Mouse (Mus musculus) Patski (cell line): ENCODE measurements at regions not wholly inside any gene's neighbourhood (a gene's known extent, or its start where the extent isn't known, plus 50 kb on each side); places are given as distances from the start of the nearest gene placed in this dataset.

Experiments
- ATAC-seq: fragments of 100-300 bp; one replicate; pipeline ENCODE4 v1.8.0; 2021
- CTCF ChIA-PET: fragments of 350-600 bp; sonication (Branson Sonifier 250); formaldehyde crosslinking; loops from one replicate; lab custom pipeline; 2022; ENCODE audit warnings: inconsistent platforms; lab: Charles Lee
- POLR2A ChIA-PET: fragments of 350-600 bp; sonication (Branson Sonifier 250); formaldehyde crosslinking; loops from one replicate; lab custom pipeline; 2022; ENCODE audit warnings: antibody characterized with exemption, inconsistent platforms; lab: Charles Lee
- DNase-seq: peaks from one replicate; pipeline ENCODE4 v3.0.0-alpha.2; 2011; ENCODE audit warnings: low read depth, low spot score
- H3K27me3 ChIP-seq: fragments of 371-371 bp; one replicate; pipeline ENCODE4 v1.5.1; 2021
- CTCF ChIP-seq: fragments of 100-300 bp; IDR thresholded peaks from one replicate; pipeline ENCODE4 v1.5.1; 2021
- in situ Hi-C: fragments of 300-500 bp; cut with MboI; formaldehyde crosslinking; loops from 3 replicates; pipeline ENCODE4 v1.11.1; 2018; ENCODE audit warnings: low pct_unique_long_range_greater_than_20kb, mixed read lengths

DNA sequence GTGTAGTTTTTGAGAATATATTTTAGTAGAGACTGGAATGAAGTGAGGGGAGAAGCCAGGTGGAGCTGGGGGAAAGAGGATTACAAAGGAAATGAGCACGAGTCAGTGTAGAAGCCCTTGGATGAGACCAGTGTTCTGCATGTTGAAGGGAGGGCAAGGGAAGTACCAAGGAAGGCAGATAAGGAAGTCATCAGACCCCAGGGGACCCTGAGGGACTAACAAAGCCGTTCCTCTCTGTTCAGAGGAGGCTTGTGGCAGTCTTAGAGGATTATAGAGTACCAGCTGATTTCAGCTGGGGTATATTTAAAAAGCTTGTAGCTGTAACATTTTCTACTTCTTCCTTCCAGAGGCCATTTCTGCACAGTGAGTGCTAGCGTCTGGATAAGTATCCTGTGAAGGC lies 56.7 kb upstream of the Igsf9b start:
- peaks cover 37% of the 10 kb centered on the region for H3K27me3 ChIP-seq
- in situ Hi-C loops: no loop called here
- ATAC-seq (no peak), DNase-seq (no peak)
- no peak for TF ChIP-seq CTCF
- ChIA-PET POLR2A (no interaction called here), CTCF (interaction anchor here (1.7 kb wide), 1 partner anchor 37 kb away, joined by 3 read pairs; no protein-coding TSS in a partner anchor)

DNA sequence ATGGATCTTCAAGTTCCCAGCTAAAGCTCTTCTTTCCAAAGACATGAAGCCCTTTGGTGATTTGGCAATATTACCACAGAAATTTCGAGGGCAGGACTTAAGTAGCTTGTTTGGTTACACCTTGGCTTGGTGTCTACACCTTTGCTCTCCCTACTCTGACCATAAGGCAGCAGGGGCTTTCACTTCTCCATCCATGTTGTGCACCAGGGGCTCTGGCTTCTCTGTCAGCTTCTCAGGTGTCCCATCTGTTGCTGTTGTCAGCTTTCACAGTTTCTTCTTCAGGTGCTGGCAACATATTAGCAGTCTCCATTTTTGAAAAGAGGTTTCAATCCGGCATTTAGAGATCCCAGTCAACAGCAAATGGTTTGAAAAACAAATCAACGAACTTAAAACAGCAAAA lies 58.1 kb upstream of the Igsf9b start:
- ChIA-PET POLR2A (no interaction called here), CTCF (interaction anchor here (1.7 kb wide), 1 partner anchor 36 kb away, joined by 3 read pairs; no protein-coding TSS in a partner anchor)
- ATAC-seq (no peak), DNase-seq (no peak)
- in situ Hi-C loops: no loop called here
- no peak for TF ChIP-seq CTCF
- peaks cover 39% of the 10 kb centered on the region for H3K27me3 ChIP-seq

GRCm38 (mm10) chr9:27240491-27240890 lies 58.5 kb upstream of the Igsf9b start:
- ATAC-seq (no peak), DNase-seq (no peak)
- in situ Hi-C loops: no loop called here
- ChIA-PET POLR2A (no interaction called here), CTCF (no interaction called here)
- peaks cover 35% of the 10 kb centered on the region for H3K27me3 ChIP-seq
- TF ChIP-seq CTCF: no peak

DNA sequence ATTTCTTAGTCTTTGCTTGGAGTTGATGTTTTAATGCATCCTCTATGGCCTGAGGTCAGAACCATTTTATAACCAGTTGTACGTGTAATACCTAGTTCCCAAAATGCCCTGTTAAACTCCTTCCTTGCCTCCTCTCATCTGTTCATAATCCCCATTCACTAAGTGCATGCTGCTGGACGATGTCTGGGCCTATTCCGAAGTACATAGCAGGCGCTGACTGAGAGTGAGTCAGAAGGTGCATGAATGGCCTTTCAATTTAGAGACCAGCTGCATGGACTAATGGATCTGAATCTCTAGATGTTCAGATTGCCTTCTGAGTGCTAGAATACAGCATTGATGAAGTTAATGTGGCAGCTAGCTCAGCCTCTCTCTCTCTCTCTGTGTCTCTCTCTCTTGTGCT lies 66.3 kb upstream of the Igsf9b start:
- TF ChIP-seq CTCF: no peak
- in situ Hi-C loops: no loop called here
- POLR2A ChIA-PET: no interaction called here
- DNase-seq: no peak
- CTCF ChIA-PET: interaction anchor here (1.0 kb wide), 1 partner anchor 11 kb away, joined by 3 read pairs; no protein-coding TSS in a partner anchor
- H3K27me3 ChIP-seq: peaks cover 16% of the 10 kb centered on the region
- no peak for ATAC-seq

DNA sequence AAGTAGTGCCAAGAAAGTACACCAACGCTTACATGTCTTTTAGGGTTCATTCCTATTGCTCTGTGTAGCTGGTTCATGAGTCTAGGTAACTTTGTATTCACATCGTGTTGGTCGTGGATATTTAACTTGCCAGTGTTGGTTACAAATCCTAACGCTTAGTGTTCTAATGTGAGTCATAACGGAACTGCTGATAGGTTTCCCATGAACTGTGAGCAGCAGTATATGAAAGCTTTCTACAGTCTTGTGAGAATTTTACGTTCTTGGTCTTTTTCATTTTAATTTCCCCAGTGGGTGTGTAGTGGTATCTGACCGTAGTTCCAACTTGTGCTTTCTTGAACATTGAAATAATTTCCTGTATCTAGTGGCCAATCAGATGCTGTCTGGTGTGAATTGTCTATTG lies 71.5 kb upstream of the Igsf9b start:
- H3K27me3 ChIP-seq: peaks cover 12% of the 10 kb centered on the region
- TF ChIP-seq CTCF: no peak
- in situ Hi-C loops: no loop called here
- DNase-seq (no peak), ATAC-seq (no peak)
- ChIA-PET CTCF (no interaction called here), POLR2A (no interaction called here)

DNA sequence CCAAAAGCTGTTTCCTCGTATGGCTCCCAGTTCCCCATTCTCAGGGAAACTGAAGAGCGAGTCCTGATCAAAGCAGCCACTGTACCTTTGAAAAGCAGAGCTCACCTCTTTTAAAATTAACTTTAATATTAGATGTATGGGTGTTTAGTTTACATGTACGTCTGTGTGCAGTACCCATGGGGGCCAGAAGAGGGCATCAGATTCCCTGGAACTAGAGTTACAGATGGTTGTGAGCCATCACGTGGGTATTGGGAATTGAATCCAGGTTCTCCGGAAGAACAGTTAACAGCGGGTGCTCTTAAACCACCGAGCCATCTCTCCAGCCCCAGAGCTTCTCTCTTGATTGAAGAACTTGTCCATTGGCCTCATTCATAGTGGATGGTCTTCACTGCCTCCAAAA lies 66.0 kb upstream of the Jam3 start:
- ChIA-PET CTCF (no interaction called here), POLR2A (no interaction called here)
- DNase-seq: no peak
- ATAC-seq: no peak
- peaks cover 1% of the 10 kb centered on the region for H3K27me3 ChIP-seq
- in situ Hi-C loops: no loop called here
- peak; percentile 49 for TF ChIP-seq CTCF

- H3K27me3 ChIP-seq: no peaks in the 10 kb centered on the region
- no peak for ATAC-seq
- in situ Hi-C loops: no loop called here
- CTCF ChIA-PET: no interaction called here
- TF ChIP-seq CTCF: no peak
- POLR2A ChIA-PET: no interaction called here
- DNase-seq: no peak
These were observed 60.8 kb upstream of the Jam3 start for GRCm38 (mm10) chr9:27216024-27216423.

DNA sequence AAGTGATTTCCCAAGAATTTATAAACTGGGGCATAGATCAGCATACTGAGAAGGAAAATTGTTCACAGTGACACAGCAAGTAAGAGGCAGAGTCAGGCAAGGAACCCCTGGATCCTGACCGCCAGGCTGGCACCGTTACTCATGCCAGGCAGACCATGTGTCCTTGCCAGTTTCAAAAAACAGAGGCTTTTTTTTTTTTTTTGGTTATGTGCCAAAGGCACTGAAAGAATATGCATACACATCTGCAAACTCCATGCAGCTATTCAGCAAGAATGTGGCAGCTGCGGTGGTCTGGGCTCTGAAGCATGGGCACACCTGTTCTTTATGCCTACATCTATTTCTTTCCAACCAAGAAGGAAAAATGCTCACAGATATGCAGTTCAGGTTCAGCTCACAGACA lies 58.8 kb upstream of the Jam3 start:
- CTCF ChIA-PET: no interaction called here
- TF ChIP-seq CTCF: no peak
- POLR2A ChIA-PET: no interaction called here
- in situ Hi-C loops: no loop called here
- H3K27me3 ChIP-seq: no peaks in the 10 kb centered on the region
- no peak for ATAC-seq
- no peak for DNase-seq

- in situ Hi-C loops: no loop called here
- no peak for ATAC-seq
- TF ChIP-seq CTCF: no peak
These were observed 53.6 kb upstream of the Jam3 start for GRCm38 (mm10) chr9:27208840-27209239.

More at GRCm38 (mm10) chr9:27208840-27209239, 53.6 kb upstream of the Jam3 start:
- POLR2A ChIA-PET: no interaction called here
- CTCF ChIA-PET: interaction anchor here (1.0 kb wide), 1 partner anchor 15 kb away, joined by 3 read pairs; no protein-coding TSS in a partner anchor
- peaks cover 13% of the 10 kb centered on the region for H3K27me3 ChIP-seq
- no peak for DNase-seq
